ENCODE assay signal across 11 mouse cellular contexts in genomic region chr4:22972784-22973584, GRCm38 (mm10).
DNase-seq lines count a peak whose midpoint lies in the region; ATAC-seq lines count a peak whose summit lies in the region.
"Had no signal": no experiment of that assay in that cellular context is flagged by ENCODE, and none has a peak within 500 bp of the region (broad histone marks: within the 10 kb centered on the region; RNA-seq: fewer than 3 reads in every experiment).

No protein-coding gene starts in this region.

- H3K4me2 ChIP-seq in hindbrain, embryonic 15.5 days: no peak overlapping the region
- no peak overlapping the region for H3K4me2 ChIP-seq in hindbrain, embryonic 12.5 days (replicated peaks)
- no peak overlapping the region for H3K4me2 ChIP-seq in midbrain, embryonic 16.5 days (ENCODE audit: low read length)
- H3K4me2 ChIP-seq in forebrain, embryonic 16.5 days (ENCODE audit: low read length): peak overlapping the region; percentile 33

- no peak for DNase-seq in midbrain, embryonic 10.5 days (ENCODE audit: low spot score)
- DNase-seq in heart, postnatal 10 days: no peak
- no peak for DNase-seq in retina, embryonic 14.5 days (ENCODE audit: low spot score)
- DNase-seq: cerebellum, postnatal 36 days; gastrocnemius, postnatal 14 days; thymus, postnatal 25 days had no signal

- 0 out of 2 replicates have a peak, but pooled peaks have one; percentile 48 for ATAC-seq in hindbrain, embryonic 15.5 days (ENCODE audit: low FRiP score, low read depth)
- no peak for ATAC-seq in hindbrain, embryonic 12.5 days (ENCODE audit: low FRiP score)
- no peak for ATAC-seq in midbrain, embryonic 16.5 days
- peak; percentile 76 for ATAC-seq in forebrain, embryonic 16.5 days
- ATAC-seq: Patski had no signal

- WGBS in hindbrain, embryonic 15.5 days: 58% methylated on average over 11 of the region's 11 CpGs
- 61% methylated on average over 11 of the region's 11 CpGs for WGBS in hindbrain, embryonic 12.5 days
- WGBS in midbrain, embryonic 10.5 days: 60% methylated on average over 11 of the region's 11 CpGs
- WGBS in midbrain, embryonic 16.5 days: 37% methylated on average over 11 of the region's 11 CpGs
- WGBS in forebrain, embryonic 16.5 days: 14% methylated on average over 11 of the region's 11 CpGs

- H3K36me3 ChIP-seq in hindbrain, embryonic 15.5 days: no peaks in the 10 kb centered on the region
- no peaks in the 10 kb centered on the region for H3K36me3 ChIP-seq in hindbrain, embryonic 12.5 days
- H3K36me3 ChIP-seq in midbrain, embryonic 10.5 days: no peaks in the 10 kb centered on the region
- H3K36me3 ChIP-seq in midbrain, embryonic 16.5 days (ENCODE audit: control insufficient read depth, insufficient read depth, low read length): no peaks in the 10 kb centered on the region
- H3K36me3 ChIP-seq in forebrain, embryonic 16.5 days (ENCODE audit: control insufficient read depth, insufficient read depth): no peaks in the 10 kb centered on the region

- no peak overlapping the region for H3K4me3 ChIP-seq in hindbrain, embryonic 15.5 days
- H3K4me3 ChIP-seq in hindbrain, embryonic 12.5 days: no peak overlapping the region
- no peak overlapping the region for H3K4me3 ChIP-seq in midbrain, embryonic 10.5 days
- H3K4me3 ChIP-seq in midbrain, embryonic 16.5 days (ENCODE audit: low read depth, low read length): no peak overlapping the region
- no peak overlapping the region for H3K4me3 ChIP-seq in forebrain, embryonic 16.5 days (replicated peaks; ENCODE audit: low read length)

- intact Hi-C loops in heart, postnatal 10 days (cut with DNase I): no loop called here

- H3K27me3 ChIP-seq in hindbrain, embryonic 15.5 days: no peaks in the 10 kb centered on the region
- no peaks in the 10 kb centered on the region for H3K27me3 ChIP-seq in hindbrain, embryonic 12.5 days
- H3K27me3 ChIP-seq in midbrain, embryonic 10.5 days (ENCODE audit: low read depth, poor library complexity, severe bottlenecking): peaks cover 38% of the 10 kb centered on the region
- H3K27me3 ChIP-seq in midbrain, embryonic 16.5 days (ENCODE audit: control insufficient read depth, insufficient read depth, low read depth, low read length): no peaks in the 10 kb centered on the region
- no peaks in the 10 kb centered on the region for H3K27me3 ChIP-seq in forebrain, embryonic 16.5 days (replicated peaks; ENCODE audit: control insufficient read depth, insufficient read depth, low read length)
- H3K27me3 ChIP-seq: Patski had no signal

- H3K9ac ChIP-seq in hindbrain, embryonic 15.5 days: no peak overlapping the region
- no peak overlapping the region for H3K9ac ChIP-seq in hindbrain, embryonic 12.5 days
- no peak overlapping the region for H3K9ac ChIP-seq in midbrain, embryonic 16.5 days (ENCODE audit: low read depth, low read length)
- H3K9ac ChIP-seq in forebrain, embryonic 16.5 days (replicated peaks; ENCODE audit: low read depth, low read length): no peak overlapping the region

- H3K4me1 ChIP-seq in hindbrain, embryonic 15.5 days (replicated peaks): peaks cover 13% of the 10 kb centered on the region; the same call in 1 of the 2 replicates
- peaks cover 9% of the 10 kb centered on the region; the same call in 1 of the 2 replicates for H3K4me1 ChIP-seq in hindbrain, embryonic 12.5 days
- peaks cover 51% of the 10 kb centered on the region for H3K4me1 ChIP-seq in midbrain, embryonic 10.5 days
- H3K4me1 ChIP-seq in midbrain, embryonic 16.5 days (ENCODE audit: control insufficient read depth, insufficient read depth, low read length): peaks cover 13% of the 10 kb centered on the region
- H3K4me1 ChIP-seq in forebrain, embryonic 16.5 days (replicated peaks; ENCODE audit: control insufficient read depth, insufficient read depth, low read length): peaks cover 16% of the 10 kb centered on the region

- H3K9me3 ChIP-seq in hindbrain, embryonic 15.5 days: no peaks in the 10 kb centered on the region
- H3K9me3 ChIP-seq in hindbrain, embryonic 12.5 days (replicated peaks): no peaks in the 10 kb centered on the region
- H3K9me3 ChIP-seq in midbrain, embryonic 10.5 days (replicated peaks): no peaks in the 10 kb centered on the region
- no peaks in the 10 kb centered on the region for H3K9me3 ChIP-seq in midbrain, embryonic 16.5 days (replicated peaks; ENCODE audit: control insufficient read depth, low read length, poor library complexity, severe bottlenecking)
- H3K9me3 ChIP-seq in forebrain, embryonic 16.5 days (ENCODE audit: control insufficient read depth, low read length): no peaks in the 10 kb centered on the region

- H3K27ac ChIP-seq in hindbrain, embryonic 15.5 days (replicated peaks): no peak overlapping the region
- no peak overlapping the region for H3K27ac ChIP-seq in hindbrain, embryonic 12.5 days
- H3K27ac ChIP-seq in midbrain, embryonic 10.5 days (replicated peaks): peak overlapping the region; percentile 61
- H3K27ac ChIP-seq in midbrain, embryonic 16.5 days (ENCODE audit: low read length): no peak overlapping the region
- peak overlapping the region; percentile 60 for H3K27ac ChIP-seq in forebrain, embryonic 16.5 days (ENCODE audit: low read length)

Comparison
In these comparisons a context has a peak if more than half of its experiments do, and no peak if none do; other contexts are left out.
1. ATAC-seq: peak in hindbrain, embryonic 15.5 days (single experiment) and forebrain, embryonic 16.5 days (single experiment); none in hindbrain, embryonic 12.5 days (single experiment) and midbrain, embryonic 16.5 days (single experiment).
2. H3K27ac ChIP-seq: peak in midbrain, embryonic 10.5 days (single experiment) and forebrain, embryonic 16.5 days (single experiment); none in hindbrain, embryonic 15.5 days (single experiment), hindbrain, embryonic 12.5 days (single experiment) and midbrain, embryonic 16.5 days (single experiment).